Mouse (Mus musculus): ENCODE measurements around the gene Oas1d.
"Not testable (repeated sequence)": the region's sequence is repeated elsewhere in the genome, so short reads cannot be mapped to it uniquely, and the experiment has no call there.

Oas1d gene

DNA sequence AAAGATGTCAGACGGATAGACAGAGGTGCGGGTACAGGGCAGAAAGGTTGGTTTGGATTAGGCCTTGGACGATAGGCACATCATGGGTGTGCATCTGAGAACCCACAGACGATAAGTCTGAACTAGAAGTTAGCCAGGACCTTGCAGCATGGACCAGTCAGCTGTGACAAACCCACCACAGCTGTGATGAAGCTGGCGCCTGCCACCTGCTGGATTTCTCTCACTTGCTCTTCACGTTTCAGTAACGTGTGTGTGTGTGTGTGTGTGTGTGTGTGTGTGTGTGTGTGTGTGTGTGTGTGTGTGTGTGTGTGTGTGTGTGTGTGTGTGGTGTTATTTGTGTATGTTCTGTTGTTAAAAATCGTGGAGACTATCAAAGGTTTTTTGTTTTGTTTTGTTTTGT is at the start of gene Oas1d:
TSS of gene Oas1d (plus strand) at position 333 of the 400 bp plus-strand sequence.
- not testable (repeated sequence) for DNase-seq (ENCODE audit: low read depth, low spot score)

DNA sequence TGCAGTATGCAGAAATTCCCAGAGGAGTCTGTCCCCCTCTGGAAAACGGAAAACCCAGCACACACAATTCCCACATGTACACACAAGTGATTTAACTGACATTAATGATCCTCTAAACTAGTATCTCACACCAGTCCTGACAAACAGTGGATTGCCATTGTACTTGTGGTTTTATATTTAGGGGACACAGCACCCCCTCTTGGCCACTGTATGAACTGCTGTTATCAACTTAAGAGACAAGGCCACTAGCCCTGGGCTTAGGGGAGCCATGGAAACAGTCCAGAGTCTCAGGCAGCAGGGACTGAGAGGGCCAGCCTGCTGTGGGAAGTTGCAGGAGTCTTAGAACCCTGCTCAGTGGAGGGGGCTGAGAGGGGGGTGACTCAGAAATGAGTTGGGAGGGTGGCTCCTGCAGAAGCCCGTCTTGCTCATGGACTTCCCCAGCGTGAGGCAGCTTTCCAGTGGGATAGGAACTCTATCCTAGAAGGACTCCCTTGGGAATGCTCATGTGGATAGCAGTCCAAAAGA is 48.9 kb upstream of the Oas1d start:
- peak; percentile 36 for DNase-seq (ENCODE audit: low read depth, low spot score)

DNA sequence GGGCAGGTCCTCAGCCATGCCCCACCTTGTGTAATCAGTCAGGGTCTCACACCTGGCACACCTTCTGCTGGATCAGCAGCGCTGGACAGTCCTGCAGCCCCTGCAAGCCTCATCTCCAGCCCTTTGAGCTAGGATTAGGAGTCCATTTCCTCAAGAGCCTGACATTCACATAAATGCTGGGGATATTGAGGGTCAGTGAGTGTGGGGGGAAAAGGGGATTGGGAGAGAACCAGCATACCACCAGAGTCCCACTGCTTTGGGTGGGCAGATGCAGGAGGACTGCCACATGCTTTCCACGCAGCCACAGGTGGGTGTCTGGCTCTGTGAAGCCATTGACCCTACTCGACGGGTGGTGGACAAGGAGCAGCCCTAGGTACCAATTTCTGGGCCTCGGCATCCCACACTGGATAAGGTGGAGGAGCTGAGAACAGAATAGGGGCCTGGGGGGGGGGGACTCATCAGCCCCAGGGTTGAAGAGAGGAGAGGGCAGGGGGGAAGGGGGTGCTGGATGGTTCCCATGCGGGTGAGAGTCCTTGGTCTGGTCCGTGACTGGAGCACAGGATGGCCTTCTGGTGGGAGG is 44.8 kb upstream of the Oas1d start:
- DNase-seq (ENCODE audit: low read depth, low spot score), result no peak

DNA sequence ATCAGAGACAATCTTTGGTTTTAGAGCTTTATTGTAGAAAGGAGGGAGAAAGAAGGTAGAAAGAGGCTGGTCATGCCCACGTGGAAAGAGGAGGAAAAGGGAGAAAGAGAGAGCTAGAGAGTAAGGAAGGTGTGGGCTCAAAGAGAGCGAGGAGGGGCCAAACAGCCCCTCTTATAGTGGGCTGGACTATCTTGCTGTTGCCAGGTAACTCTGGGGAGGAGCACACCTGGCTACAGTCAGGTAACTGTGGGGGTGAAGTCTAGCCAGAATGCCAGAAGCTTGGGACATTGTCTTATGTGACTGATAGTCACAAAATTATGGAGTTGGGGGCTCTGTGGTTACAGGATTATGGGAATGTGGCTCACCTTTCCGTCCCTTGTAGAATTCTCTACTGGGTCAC is 44.3 kb upstream of the Oas1d start:
- no peak for DNase-seq (ENCODE audit: low read depth, low spot score)

DNA sequence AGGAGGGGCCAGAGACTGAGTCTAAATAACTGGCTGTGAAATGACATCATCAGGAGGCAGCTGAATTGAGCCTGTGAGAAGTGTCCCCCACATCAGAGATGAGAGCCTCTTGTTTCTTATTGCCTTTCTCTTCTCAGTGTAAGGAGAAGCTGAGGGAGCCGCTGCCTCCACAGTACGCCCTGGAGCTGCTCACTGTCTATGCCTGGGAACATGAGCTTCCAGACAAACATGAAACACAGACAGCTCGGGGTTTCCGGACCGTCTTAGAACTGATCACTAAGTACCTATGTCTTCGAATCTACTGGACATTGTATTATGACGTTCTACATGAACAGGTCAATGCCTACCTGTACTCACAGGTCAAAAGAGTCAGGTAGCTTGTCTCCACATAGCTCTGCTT is 43.6 kb upstream of the Oas1d start:
- DNase-seq (ENCODE audit: low read depth, low spot score), result no peak

DNA sequence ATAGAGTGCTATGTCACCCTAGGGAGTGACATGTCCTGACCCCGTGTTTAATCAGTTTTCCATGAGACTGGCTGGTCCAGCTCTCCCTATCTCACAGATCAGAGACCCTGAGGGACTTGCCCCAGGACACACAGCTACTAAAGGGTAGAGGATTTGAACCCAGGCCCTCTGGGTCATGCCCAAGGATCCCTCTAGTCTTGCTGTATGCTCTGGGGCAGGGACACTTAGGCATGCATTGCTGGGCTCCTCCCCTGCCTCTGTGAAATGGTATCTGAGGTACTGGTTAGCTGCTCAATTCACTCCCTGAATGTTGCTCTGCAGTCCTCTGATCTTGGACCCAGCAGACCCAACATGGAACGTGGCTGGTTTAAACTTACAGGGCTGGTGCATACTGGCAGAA is 42.9 kb upstream of the Oas1d start:
- no peak for DNase-seq (ENCODE audit: low read depth, low spot score)

DNA sequence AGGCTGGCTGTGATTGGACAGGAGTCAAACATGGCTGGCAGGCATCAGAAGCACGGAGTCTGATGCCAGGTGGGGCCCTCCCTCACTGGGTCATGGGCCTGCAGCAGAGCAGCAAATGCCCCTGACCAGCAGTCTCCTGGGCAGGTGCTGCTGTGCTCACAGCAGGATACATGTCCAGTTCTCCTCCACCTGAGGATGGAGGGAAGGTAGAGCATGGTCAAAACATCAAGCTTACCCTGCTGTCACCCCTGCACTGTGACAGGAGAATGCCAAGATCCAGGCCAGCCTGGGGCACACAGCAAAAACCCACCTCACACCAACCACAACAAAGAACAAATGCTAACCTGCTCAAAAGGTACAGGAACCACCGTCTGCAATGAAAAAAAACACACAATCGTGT is 37.5 kb upstream of the Oas1d start:
- not testable (repeated sequence) for DNase-seq (ENCODE audit: low read depth, low spot score)

DNA sequence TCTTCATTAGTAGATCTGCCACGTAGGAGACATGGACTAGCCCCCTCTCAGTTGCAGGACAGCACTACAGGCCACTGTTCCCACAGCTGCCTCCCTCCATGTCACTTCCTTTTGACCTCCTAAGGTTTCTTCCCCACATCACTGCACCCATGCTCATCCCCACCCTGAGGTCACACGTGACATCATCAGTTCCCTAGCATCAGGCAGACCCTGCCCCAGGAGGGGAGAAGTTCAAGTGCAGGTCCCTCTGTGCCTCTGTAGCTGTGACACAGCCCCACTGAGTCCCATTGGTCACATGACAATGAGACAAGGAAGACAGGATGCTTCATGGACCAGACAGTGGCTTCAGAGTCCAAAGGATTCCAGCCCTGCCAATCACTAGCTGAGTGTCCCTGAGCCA is 36.9 kb upstream of the Oas1d start:
- DNase-seq (ENCODE audit: low read depth, low spot score), result not testable (repeated sequence)

DNA sequence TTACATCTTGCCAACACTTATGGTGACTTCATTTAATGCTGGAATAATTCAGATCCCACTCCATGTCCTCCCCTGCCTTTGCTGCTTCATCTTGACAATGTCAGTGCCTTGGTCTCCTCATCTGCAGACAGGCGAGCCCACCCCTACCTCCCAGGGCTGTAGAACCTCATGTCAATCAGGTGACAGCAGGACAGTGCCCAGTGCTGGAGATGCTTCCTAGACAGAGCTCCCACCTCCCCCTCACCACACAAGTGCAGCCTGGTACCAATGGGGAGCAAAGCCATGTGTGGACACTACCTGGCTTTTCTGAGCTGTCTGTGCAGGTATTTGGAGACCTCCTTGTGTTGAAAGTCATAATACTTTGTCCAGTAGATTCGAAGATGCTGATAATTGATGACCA is 35.5 kb upstream of the Oas1d start:
- DNase-seq (ENCODE audit: low read depth, low spot score), result not testable (repeated sequence)

DNA sequence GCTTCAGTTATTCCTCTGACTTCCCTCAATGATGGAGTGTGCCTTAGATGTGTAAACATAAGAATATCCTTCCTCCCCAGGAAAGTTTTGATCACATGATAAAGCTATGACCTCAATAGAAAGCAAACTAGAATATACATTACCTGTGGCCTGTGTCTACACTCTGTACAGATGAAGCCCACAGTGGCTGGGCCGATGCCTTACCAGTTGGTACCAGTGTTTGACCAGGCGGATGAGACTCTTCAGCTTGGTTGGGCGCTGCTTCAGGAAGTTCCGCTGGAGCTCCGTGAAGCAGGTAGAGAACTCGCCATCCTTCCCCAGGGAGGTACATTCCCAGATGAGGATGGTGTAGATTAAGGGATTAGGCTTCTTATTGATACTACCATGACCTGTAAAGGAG is 32.7 kb upstream of the Oas1d start:
- not testable (repeated sequence) for DNase-seq (ENCODE audit: low read depth, low spot score)

DNA sequence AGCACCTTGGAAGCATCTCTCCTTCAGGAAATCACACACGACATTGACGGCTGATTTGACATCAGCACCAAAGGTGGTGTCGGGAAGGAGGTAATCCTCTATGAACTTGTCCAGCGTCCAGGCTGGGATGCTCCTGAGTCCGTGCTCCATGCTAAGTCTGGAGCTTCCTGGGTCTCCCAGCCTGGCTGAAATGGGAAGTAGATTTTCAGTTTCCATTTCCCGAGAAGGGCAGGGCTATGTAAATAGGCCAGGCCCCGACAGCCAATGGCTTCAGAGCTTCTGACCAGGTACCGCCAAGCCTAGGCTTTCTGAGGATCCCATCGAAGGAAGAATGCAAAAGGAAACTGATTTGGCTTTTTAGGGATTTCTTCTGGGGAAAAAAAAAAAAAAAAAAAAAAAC is 26.9 kb upstream of the Oas1d start, which contains the start of gene Oas1g:
TSS of gene Oas1g (minus strand) at position 201 of the 400 bp plus-strand sequence.
- not testable (repeated sequence) for DNase-seq (ENCODE audit: low read depth, low spot score)

DNA sequence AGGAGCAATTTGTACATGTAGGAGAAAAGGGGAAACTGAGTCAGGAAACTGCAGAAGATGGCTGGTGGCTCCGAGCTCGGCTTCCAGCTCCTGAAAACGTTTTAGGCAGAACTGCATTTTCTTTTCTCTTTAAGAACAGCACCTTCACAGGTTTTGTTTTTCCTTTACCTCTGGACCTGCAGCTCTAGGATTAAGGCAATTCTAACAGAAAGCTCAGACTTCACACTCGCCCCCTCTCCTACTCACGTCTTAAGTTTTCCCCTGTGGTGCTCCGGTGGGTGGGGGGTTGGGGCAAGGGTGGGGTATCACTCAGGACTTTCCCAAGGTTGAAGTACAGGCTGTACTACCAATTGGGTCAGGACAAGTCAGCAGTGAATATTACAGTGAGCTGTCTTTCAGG is 26.5 kb upstream of the Oas1d start:
- no peak for DNase-seq (ENCODE audit: low read depth, low spot score)

DNA sequence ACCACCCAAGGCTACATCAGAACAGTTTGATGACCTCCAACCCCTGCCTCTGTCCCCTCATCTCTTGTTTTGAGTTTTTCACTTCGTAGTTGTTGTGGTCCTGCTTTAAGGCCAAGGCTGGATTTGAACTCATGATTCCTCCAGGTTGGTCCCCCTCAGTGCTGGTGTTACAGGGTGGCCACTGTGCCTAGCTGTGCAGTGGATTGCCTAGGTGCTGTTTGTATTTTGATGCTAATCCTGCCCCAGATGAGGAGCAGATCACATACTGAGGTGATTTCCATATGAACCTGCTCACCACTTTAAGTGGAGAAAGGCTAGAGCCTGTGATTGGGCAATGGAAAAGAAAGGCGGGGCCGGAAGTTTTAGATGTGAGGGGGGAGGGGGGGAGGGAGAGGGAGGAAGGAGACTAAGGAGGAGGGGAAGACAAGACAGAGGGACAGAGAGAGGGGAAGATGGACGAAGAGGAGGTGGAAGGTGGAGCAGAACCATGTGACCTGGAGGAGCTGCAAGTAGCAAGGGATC is 26.0 kb upstream of the Oas1d start:
- DNase-seq (ENCODE audit: low read depth, low spot score), result not testable (repeated sequence)

DNA sequence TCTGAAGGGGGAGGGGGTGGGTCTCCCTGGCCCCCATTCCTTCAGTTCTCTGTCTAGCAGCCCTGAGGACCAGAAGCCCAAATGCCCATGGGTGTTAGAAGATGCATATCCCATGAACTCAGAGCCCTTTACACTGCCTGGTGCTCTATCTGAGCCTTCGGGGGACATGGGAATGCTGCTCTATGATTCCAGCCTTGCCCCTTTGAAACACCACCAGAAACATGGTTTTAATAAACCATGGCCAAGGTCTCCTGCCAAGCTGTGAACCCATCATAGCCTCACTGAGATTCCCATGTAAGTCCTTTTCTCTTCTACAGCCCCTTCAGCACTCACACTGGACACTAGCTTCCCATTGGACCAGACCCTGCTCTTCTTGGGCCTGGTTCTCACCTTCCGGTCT is 24.3 kb upstream of the Oas1d start:
- DNase-seq (ENCODE audit: low read depth, low spot score), result no peak

DNA sequence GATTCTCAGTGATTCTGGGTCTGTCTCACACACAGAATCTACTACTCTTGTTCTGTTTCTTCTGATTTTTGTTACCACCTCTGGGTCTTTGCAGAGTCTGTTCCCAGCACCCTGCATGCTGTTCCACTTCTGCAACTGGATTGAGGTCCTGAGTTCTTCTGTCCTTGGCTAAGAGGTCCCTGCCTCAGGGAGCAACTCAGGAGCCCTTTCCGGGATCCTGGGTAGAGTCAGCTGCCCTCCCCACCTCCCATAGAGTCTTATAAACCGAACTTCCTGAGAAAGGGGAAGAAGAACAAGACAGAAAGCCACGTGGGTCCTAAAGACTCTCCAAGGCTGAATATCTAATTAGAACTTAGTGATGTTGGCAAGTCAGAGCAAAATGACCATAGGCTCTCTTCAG is 23.3 kb upstream of the Oas1d start:
- DNase-seq (ENCODE audit: low read depth, low spot score), result no peak

DNA sequence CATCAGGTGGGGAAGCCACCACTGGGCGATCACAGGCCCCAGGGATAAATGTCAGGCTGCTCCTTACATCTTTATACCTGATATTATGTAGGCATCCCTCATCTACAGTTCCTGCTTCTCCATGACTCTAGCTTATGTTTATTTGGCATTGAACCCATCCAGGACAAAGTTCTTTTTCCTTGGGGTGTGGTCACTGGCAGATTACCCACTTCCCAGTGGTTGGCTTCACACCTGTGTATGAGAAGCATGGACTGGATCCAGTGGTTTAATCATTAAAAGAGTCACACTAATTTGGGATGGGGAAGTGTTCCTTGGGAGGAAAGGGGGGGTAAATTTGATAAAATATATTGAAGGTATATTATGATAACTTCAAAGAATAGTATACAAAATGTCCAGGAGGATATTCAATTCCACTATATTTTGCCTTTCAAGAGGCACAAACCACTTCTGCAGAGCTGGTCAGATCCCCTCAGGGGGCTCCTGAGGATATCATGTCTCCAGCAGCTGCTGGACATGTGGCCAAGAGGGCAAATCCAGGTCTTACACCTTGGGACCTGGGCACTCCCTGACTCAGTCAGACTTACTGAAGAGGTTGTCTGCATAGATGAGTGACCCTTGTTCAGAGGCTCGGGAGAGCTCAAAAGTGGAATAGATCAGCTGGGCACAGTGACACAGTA is 22.6 kb upstream of the Oas1d start:
- DNase-seq (ENCODE audit: low read depth, low spot score), result not testable (repeated sequence)

DNA sequence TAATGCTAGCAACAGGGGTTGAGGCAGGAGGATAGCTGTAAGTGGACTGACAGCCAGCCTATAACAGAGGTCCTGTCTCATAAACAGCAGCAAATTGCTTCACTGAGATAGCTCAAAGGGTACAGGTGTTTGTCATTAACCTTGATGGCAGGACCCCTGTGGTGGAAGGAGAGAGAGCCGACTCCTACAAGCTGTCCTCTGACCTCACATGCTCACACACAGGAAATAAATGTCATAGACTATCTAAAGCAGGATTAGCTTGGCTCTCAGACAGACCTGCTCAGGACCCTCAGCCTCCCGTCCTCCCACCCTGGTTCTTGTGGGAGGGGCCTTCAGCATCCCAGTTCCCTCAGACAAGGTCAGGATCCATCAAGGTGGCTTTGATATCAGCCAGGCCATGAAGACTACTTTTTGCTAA is 22.1 kb upstream of the Oas1d start:
- no peak for DNase-seq (ENCODE audit: low read depth, low spot score)

DNA sequence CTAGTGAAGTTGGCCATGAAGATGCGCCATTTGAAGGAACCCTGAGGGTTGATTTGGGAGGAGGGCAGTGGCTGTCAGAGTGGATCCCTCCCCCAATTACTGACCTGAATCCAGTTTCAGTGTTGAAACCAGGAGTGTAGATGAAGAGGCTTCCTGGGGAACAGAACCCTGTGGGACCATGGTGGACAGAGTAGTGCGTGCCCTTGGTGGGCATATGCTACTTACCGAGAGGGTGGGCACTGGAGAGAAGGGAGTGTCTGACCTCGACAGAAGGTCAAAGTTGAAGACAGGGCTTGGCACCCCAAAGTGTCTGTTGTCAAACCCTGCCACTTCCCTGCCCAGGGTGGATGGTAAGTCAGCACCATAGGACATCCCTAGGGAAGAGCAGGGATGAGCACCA is 20.5 kb upstream of the Oas1d start:
- not testable (repeated sequence) for DNase-seq (ENCODE audit: low read depth, low spot score)

DNA sequence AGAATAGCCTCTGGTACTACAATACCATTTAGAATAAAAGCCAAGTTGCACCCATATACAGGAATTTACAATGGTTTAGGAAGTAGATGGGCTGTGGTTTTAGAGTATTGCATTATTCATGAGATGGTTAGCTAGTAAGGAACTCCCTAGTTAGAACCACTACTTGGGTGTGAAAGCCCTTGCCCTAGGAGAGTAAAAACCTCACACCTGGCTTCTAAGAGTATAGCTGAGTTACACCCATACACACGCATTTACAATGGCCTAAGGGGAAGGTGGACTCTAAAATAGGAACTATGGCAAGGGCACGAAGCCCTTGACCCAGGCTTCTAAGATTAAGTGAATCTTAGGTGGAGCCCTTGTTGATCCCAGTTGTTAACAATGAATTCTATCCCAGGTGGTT is 19.6 kb upstream of the Oas1d start:
- not testable (repeated sequence) for DNase-seq (ENCODE audit: low read depth, low spot score)

DNA sequence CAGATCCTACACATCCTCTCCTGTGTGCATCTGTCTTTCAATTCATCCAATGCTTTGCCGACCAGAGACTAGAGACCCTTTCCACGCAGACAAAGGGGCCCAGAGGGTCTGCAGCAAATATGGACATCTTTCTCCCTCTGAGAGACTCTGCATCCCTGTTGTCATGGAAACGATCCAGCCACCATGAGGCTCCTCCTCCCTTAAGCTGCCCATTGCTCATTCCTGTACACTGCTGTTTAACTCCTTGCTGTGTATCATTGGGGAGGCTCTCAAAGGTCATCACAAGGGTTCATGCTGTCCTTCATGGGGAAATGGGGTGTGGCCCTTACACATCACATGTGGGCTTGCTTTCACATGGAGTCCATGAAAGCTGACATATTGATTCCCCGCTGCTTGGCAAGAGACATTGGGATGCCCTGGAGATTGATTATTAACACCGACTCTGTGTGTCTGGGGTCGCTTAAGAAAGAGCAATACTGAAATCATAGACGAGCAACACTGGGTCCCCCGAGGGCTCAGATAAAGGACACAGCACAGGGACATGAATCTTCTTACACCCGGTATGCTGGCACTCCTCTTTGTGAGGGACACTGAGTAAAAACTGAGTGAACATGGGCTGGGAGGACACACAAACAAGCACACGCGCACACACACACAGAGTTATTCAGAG is 19.0 kb upstream of the Oas1d start:
- DNase-seq (ENCODE audit: low read depth, low spot score), result no peak

DNA sequence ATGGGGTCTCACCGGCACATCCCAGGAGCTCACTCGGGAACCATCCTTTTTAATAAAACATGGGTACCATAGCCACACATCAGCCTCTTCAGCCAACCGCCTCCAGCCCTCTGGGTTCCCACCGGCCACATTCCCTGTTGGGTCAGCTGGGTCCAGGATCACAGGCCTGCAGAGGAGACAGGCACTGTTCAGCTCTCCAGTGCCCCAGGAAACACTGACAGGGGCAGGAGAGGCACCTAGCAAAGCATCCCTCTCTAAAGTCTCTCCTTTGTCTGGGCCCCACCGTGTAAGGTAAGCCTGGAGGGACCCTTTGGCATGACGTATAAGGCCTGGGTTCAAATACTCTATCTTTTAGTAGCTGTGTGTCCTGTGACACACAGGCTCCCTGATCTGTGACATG is 16.0 kb upstream of the Oas1d start:
- DNase-seq (ENCODE audit: low read depth, low spot score), result no peak

DNA sequence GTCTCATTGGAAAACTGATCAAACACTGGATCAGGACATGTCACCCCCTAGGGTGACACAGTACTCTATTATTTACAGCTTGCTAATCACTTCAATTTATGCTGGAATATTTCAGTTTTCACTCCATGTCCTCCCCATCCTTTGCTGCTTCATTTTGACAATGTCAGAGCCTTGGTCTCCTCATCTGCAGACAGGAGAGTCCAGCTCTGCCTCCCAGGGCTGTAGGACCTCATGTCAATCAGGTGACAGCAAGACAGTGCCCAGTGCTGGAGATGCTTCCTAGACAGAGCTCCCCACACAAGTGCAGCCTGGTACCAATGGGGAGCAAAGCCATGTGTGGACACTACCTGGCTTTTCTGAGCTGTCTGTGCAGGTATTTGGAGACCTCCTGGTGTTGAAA is 15.6 kb upstream of the Oas1d start:
- DNase-seq (ENCODE audit: low read depth, low spot score), result no peak

DNA sequence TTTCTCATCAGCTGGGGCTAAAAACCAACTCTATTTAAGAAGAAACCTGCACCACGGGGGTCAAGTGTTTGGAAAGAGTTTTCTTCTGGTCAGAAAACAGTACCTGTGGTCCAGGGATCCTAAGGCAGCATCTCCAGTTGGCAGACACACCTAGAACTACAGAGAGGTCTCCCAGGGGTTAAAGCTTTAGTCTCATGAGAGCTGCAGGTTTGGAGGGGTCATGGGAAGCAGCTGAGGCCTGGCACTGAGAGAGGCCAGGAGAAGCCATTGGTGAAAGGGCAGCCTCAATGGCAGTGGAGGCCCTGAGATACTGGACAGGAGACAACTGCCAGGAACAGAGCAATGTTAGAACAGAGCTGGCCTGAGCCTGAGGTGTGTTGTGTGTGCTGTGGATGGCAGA is 13.7 kb upstream of the Oas1d start:
- DNase-seq (ENCODE audit: low read depth, low spot score), result no peak
